Mouse (Mus musculus) inflammation-experienced regulatory T-cells, adult 6 months (primary cell): ENCODE measurements around the gene Bcar1. TPM values are rescaled to one million over a fixed set of nuclear protein-coding genes. Genes with fewer than 3 reads are reported as not detected.

Experiments
- ATAC-seq: one replicate; pipeline ENCODE4 v1.8.0; 2017
- polyA plus RNA-seq, 3 experiments: library from polyadenylated mRNA; unstranded; fragments of 100-300 nt; shearing (Covaris generic); gene quantifications; one replicate each; pipeline ENCODE4 v1.2.1; 2017

Gene Bcar1
- polyA plus RNA-seq, 3 experiments from 2014 or later = 0.17 to 0.25 TPM; not detected in 1

DNA sequence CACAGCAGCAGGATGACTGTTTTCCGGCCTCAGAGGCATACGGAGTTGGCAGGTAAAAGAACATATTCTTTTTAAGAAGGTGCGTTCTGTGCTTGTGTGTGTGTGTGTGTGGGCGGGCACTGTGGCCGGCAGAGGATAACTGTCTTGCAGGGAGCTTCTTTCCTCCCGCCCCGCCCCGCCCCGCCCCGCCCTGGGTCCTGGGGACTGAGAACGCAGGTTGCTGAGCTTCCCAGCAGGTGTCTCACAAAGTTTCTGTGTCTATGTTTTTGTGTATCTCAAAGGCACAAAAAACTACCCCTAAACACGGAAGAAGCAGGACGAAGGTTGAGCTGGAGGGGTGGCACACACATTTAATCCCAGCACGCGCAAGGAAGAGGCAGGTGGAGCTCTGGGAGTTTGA, 25.7 kb upstream of the Bcar1 start:
- ATAC-seq = no peak

DNA sequence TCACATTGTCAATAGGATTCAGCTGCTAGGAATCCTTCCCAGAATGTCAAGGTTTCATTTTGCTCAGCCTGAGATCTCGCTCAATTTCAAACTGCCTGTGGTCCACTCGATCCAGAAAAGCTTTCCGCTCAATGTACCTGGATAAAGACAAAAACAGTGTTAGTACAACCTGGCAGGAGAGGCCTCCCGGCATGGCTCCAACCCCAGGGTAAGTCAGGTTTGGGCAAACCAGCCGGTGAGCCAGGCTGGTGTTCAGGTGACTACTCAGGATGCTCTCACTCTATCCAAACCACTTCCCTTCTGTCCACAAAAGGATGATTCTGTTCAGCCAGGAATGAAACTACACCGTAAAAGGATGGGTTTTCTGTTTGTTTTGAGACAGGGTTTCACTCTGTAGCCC, 25.0 kb upstream of the Bcar1 start:
- ATAC-seq = no peak

DNA sequence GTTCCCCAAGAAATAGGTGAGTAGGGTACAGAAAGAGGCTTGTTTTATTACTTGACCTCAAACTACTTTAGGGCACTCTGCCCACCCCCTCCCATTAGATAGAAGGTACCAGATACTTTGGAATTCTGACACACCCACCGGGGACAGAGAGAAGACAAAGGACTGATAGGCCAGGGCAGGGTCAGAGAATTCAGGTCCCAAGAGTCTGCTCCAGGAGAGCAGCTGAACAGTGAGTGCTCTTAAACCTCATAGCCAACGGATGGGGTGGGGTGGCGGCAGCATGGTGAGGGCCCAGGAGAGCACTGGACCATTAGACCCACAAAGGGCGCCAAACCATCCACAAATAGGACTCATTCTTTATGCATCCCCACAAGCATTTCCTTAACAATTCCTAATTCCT, 22.0 kb upstream of the Bcar1 start:
- no peak for ATAC-seq

DNA sequence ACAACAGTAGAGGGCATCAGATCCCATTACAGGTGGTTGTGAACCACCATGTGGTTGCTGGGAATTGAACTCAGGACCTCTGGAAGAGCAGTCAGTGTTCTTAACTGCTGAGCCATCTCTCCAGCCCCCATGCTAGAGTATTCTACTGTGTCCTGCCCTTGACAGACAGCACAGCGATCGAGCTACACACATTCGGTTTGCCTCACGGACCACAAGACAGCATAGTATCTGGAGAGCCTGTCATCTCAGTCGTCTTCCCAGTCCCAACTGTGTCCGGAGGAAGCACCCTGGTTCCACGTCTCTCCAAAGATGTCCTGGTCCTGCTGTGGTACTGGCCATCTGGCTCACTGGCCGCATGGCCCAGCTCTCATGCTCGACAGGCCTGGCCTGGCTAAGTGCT, 21.5 kb upstream of the Bcar1 start:
- ATAC-seq = no peak

DNA sequence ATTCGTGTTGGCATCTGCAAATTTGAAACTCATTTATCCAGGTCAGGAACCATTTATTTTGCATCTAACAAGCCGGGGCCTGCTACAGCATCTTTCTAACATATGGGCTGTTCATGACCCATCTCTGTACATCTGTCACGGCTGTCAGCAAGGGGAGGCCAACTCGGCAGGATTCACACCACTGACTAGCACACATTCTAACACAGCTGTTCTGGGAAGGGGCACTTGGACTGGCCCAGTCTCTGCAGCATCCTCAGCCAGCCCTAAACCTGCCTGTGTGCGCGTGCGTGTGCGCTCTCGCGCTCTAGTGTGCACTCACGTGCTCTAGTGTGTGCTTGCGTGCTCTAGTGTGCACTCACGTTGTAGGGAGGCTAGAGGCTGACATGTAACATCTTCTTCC, 17.1 kb upstream of the Bcar1 start:
- no peak for ATAC-seq

DNA sequence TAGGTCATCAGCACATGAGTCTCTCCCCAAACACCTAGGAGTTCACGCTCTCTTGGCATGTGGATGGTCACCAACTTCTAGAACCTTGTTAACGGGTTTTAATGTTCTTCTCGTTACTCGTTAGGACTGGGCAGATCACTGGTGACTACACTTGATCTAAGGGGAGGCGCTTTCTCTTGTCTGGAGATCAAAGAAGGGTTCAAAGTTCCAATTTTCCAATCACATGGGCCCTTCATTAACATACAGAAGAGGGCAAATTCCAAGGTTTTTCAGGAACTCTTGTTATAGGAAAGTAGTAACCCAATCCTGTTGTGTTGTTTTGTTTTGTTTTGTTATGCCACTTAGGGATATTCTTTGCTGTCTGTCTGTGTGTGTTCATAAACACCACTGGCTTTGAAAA, 15.2 kb upstream of the Bcar1 start:
- ATAC-seq = no peak

DNA sequence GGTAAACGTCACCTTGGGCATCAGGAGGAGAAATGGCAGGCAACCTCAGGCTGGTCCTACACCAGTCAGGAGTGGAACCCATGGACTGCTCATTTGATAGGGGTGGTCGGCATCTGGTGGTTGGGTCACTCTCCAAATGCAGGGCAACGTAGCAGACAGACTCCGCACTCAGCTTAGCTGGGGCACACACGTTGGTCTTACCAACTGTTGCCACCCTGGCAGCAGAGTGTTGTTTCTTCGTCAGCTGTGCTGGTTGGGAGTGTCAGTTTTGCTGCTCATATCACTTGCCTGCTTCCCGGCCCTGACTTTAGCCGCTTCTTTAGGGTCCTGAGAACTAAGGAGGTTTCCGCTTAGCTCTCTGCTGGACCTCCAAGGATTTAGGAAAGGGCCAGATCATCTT, 14.0 kb upstream of the Bcar1 start:
- no peak for ATAC-seq

DNA sequence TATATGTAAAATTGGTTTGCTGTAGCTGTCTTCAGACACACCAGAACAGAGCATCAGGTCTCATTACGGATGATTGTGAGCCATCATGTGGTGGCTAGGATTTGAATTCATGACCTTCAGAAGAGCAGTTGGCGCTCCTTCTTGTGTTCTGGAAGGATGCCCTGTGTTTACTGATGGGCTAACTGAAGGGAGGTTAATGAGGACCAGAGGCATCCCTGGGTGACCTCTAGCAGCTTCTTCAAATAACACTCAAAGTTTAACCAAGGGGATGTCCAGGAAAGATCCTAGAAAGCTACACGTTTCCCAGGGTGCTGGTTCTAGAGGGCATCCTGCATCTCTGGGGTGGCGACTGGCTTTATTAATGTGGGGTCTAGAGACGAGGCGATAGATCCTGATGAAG, 11.1 kb upstream of the Bcar1 start:
- no peak for ATAC-seq

DNA sequence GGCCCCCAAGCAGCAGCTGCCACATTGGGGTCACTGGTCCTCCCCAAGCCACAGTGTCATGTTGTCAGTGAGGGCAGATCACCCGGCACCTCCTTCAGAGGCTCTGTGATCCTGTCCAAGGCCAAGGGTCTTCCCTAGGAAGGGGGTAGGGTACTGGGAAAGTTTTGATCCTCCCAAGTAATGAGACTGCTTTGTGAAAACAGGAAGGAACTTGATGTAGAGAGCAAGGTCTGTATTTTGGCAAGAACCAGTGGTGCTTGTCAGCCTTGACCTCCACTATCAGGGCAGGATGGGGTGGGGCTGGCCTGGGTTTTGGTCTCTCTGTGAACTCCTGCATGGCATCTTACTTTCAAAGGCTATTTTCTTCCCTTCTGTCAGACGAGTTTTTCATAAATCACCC, 10.5 kb upstream of the Bcar1 start:
- no peak for ATAC-seq

DNA sequence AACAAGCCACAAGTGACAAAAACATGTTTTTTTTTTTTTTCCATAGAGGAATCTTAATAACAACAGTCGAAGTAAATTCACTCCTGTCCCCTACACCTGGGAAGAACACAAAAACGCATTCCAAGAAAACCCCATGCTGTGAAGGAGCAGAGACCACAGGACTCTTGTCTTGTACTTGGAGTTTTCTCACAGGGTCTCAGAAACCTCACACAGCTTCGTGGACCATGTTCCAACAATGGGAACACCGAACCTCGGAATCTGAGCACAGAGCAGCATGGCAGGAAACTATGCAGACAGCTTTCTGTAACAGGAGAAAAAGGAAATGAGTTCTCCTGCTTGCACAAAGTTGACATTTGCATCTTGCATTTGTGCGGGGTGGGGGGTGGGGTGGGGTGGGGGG, 5.2 kb upstream of the Bcar1 start:
- no peak for ATAC-seq

DNA sequence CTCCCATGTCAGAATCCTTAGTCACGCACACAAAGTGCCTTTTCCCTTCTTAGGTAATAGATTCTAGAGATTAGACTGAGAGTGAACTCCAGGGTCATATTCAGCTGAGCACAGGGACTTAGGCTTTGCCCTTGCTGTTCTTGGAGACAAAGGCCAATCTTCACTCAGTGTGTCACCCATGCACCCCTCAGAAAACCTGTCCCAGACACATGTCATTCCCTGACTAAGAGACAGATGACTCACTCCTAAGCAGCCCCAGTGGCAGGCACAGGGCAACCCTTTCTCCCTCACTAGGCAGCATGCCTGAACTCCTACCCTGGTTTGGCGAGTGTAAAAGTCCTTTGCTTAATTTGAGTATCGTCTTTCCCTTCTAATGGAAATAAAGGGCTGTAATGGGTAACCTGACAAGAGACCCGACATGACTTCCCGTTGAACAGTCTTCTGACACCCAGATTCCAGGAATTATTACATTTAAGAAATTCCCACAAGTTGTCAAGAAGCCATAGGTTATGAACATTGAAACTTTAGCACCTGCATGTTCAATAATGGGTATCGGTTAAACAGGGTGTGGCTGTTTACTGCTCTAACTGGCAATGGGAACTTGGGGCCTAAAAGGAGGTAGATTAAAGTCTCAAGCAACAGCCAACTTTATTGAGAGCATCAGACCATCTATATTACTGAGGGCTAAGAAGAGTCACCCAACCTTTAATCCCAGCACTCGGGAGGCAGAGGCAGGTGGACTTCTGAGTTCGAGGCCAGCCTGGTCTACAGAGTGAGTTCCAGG, 4.4 kb upstream of the Bcar1 start:
- no peak for ATAC-seq

DNA sequence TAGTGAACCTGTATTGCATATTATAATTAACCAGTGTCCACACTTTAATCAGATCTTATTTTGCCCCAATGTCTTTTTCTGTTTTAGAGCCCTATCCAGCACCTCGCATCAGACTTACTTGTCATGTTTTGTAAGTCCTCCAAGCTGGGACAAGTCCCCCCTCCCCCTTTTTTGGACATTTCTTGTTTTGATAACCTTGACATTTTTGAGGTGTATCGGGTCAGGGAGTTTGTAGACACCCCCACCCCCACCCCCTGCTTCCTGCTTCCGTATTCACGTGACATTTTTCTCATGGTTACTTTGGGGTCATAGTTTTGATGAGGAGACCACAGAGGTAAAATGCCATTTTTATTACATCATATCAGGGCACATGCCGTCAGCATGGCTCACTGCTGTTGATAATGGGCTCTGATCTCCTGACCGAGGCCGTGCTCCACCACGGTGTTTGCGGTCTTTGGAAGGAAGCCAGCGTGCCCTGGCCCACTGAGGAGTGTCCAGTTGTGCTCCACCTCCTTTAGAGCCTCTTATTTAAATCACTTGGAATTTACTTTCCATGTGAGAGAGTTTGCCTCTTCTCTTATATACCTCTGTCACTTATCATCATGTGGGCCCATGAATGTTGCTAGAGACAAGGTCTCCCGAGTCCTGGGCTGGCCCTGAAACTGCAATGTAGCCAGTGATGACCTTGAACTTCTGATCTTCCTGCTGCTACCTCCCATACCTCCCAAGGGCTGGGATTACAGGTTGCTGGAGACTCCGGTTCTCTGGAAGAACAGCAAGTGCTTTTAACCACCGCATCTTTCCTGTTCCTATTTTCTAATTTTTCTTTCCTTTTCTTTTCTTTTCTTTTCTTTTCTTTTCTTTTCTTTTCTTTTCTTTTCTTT, 3.2 kb upstream of the Bcar1 start:
- no peak for ATAC-seq

DNA sequence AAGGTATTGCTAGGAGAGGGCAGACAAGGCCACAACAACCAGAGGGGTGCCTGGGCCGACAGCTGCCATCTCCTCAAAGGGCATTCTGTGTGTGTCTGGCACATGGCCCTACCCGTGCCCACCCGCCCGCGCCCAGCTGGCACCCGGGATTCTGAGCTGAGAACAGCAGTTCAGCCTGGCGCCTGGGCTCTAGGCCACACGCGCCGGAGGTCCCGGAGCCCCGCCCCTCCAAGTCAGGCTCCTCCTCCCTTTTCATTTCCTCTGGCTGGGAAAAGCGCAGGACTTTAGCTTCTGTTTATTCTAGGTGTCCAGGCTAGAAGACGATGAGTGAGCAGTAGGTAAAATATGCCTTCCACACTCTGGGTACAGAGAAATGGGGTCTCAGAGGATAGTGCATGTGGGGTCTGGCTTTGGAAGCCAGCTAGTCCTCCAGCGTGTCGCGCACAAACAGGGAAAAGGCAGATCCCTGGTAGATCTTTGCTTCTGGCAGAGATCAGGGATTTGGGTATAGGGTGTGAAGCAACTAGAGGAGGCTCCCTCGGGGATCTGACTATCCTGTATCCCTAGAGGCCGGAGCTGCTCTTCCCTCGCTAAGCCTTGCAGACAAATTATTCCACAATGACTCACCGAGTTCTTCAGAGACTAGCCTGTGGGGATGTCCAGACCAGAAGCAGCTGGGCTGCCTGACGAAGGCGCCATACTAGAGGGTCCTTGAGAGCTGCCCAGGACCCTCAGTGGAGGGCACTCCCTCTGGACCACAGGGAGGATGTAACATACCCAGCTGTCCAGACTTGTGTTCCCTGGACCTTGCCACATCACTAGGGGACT, 2.2 kb upstream of the Bcar1 start:
- ATAC-seq = no peak

DNA sequence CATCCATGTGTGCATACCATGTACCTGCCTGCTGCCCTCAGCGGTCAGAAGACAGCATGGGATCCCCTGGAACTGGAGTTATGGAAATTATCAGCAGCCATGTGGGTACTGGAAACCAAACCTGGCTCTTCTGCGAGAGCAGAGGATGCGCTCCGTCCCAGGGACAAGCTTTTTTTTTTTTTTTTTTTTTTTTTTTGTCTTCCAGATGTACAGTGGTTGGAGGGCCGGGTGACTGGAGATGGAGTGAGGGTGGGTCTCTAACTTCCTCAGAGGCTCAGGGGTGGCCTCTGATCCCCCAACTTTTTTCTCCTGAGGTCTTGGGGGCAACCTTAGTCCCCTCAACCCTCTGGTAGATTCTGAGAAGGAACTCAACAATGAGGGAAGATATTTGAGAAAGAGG, 1.5 kb upstream of the Bcar1 start:
- ATAC-seq = no peak

DNA sequence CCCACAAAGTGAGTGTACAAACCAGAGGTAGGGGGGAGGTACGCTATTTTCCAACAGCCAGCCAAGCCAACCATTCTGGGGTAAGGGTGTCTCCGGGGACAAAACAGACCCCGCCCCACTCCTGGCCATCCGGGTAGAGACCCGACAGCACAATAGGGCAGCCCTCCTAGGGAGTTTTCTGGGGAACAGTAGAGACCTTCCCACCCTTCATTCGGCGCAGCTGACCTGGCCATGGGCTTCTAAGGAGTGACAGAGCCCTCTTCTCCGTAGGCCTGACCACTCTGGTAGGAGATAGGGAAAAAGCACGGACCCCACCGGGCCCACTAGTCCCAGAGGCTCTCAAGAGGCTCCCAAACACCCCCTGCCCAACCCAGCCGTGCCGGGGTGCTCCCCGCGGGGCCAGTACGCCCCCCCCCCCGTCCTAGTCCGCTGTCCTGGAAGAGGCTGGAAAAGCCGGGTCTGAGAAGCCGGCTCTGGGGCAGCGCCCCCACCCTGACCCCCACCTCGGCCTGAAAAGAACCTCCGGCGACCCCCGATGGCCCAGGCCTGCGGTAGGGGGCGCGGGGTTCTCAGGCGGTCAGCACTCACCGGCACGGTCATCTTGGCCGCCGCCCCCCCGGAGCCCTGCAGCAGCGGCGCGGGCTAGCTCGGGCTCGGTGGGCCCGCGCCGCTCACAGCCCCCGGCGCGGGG, 363 bp downstream of the Bcar1 start:
- no peak for ATAC-seq

DNA sequence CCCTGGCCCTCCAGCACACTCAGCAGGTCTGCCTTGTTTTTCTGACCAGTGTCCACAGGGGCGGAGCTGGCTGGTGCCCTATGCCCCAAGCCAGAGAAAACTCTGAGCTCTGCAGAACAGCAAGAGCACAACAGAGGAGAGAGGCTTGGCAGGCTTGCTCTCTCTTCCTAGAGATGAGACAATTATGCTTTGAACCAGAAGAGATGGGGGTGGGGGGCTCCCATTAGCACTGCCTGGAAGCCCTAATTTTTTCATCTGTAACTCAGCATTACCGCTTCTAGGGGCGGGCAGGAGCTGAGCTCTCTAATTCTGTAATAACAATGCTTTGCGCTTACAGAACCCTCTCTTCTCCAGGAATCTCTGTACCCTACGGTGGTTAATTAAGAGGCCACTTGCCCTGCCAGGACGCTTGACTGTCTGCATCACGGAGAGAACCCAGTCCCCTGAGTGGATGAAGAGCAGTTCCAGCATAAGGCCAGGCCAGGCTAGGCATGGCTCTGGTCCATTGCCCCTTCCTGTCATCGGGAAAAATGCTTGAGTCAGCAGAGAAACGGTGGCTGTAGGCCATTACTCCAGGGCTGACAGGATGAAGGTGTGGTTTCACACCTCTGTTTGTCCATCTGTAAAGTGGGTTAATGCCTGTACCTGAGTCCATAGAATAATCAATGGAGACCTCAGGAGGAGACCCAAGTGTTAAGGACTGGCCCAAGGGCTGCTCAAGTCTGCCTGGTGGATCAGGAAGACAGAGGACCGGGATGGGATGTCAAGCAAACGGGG, 1.2 kb downstream of the Bcar1 start:
- no peak for ATAC-seq

DNA sequence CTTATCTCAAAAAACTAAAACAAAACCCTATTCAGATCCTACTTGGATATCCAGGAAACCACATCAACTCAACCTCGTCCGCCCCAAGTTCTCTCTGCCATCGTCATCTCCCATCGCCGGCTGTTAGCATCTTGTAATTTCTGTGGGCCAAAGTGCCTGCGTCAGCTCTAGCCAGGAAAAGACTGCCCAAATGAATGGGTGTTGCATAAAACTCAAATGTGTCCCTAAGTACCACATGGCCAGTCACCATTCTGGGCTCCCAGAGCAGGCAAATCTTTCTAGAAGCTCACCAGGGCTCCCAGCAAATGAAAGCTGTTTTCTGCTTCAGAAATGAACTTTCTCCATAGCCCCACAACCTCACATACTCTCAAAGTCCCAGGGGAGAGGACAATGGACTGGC, 2.1 kb downstream of the Bcar1 start:
- ATAC-seq = no peak

DNA sequence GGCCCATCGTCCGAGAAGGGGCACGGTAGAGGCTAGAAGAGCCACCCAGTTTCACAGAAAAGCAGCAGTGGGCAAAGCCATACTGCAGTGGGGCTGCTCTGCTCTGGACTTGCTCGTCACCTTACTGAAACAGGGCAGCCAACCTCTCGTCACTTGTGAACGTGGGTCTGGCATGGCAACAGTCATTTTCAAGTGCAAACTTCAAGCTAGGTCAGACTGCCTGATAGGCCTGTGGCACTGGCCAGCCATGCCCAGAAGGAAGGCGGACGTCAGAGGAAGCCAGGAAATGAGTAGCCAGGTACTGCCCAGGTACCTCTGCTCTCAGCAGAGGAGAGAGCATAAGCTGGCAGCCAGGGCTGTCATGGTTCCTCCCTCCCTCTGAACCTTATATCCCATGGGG, 2.6 kb downstream of the Bcar1 start:
- no peak for ATAC-seq

DNA sequence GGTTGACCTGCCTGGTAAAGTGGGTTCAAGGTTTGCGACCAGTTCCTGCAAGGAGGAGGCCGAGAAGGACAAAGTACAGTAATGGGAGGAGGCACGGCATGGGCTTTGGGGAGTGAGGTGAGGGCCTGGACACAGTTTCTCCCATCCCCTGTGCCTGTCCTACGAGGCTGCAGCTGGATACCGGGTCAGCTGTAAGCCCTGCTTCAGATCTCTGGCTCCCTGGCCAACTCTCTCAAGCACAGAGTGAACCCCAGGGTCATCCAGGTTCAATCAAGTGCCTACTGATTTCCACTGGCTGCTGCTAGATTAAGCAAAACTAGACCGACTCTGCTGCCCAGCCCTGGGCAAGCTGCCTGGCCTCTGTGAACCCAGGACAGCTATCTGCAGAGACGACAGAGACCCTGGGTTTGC, 3.3 kb downstream of the Bcar1 start:
- no peak for ATAC-seq

DNA sequence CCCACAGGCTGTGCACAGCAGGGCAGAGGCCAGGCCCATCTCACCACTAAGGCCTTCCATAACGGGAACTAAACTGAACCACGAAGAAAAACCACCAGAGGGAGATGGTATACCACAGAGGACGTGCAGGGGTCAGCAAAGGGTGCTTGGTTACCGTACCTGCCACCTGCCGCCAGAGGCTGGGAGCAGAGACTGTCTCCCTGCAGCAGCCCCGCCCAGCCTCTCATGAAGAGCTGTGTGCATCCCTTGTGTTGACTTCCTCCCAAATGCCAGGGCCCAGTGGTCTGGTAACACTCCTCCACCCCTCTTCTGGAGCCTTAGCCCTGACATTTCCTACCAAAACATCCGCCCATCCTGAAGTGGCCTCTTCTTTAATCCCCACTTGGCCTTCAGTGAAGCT, 4.0 kb downstream of the Bcar1 start:
- ATAC-seq = no peak

DNA sequence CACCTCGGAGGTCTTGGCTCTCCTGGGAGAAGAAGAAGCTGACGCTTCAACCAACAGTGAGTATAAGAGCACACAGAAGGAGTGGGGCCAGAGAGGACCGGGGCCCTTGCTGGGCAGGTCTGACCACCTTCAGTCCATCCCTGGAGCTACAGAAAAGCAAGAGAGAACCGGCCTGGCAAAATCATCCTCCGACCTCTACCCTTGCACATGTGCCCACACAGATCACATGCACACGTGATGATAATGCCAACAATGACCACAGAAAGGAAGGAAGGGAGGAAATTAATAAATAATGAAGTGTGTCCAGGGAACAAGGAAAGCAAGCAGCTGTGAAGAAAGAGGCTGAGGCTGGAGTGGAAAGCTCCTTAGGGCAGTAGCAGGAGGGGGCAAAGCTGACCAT, 4.7 kb downstream of the Bcar1 start:
- no peak for ATAC-seq

DNA sequence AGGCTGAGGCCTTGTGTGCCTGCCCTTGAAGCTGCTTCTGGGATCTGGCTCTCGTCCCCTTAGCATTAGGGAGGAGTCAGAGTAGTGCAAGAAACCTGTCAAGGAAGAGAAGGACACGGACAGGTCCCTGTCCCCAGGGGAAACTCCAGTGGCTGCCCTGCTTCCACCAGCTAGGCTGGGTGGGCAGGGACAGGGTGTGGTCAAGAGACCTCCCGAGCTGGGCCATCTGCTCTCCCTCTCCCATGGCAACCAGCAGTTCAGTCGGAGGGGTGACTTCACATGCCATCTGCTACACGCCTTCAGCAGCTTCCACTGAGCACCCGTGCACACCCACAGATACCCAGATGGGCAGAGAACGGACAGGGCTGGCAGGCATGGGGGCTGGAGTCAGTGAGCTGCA, 7.3 kb downstream of the Bcar1 start:
- ATAC-seq = no peak
